Mouse (Mus musculus) intestine, embryonic 14.5 days (tissue): ENCODE data around the gene Scnn1a. TPM values are rescaled to one million over a fixed set of nuclear protein-coding genes. Genes with fewer than 3 reads are reported as not detected.

Experiments
- ATAC-seq: fragments of 200-750 bp; cut with Nextera tagmentation; replicated peaks from 2 replicates; pipeline ENCODE4 v1.8.0; 2017; ENCODE audit warnings: low read depth, moderate number of reproducible peaks, moderate TSS enrichment, moderate library complexity; ENCODE audit not compliant: low FRiP score, low TSS enrichment
- DNase-seq: peaks from one replicate; pipeline ENCODE4 v3.0.0-alpha.2; 2018; ENCODE audit warnings: low spot score
- H3K27ac ChIP-seq: fragments of 300-500 bp; sonication (generic); 2 replicates; pipeline ENCODE4 v1.5.1; 2014; ENCODE audit warnings: low read depth, mild to moderate bottlenecking, control low read depth
- H3K27me3 ChIP-seq: fragments of 300-500 bp; sonication (generic); replicated peaks from 2 replicates; pipeline ENCODE4 v1.6.1; 2014; ENCODE audit warnings: low read length, control low read depth; ENCODE audit not compliant: control insufficient read depth, insufficient read depth
- H3K36me3 ChIP-seq: fragments of 300-500 bp; sonication (generic); 2 replicates; pipeline ENCODE4 v1.6.1; 2014; ENCODE audit warnings: low read length, control low read depth; ENCODE audit not compliant: control insufficient read depth, insufficient read depth
- H3K4me1 ChIP-seq: fragments of 300-500 bp; sonication (generic); replicated peaks from 2 replicates; pipeline ENCODE4 v1.6.1; 2014; ENCODE audit warnings: low read length, control low read depth, mixed read lengths; ENCODE audit not compliant: control insufficient read depth, insufficient read depth
- H3K4me2 ChIP-seq: fragments of 300-500 bp; sonication (generic); 2 replicates; pipeline ENCODE4 v1.6.1; 2014; ENCODE audit warnings: low read length
- H3K4me3 ChIP-seq: fragments of 300-500 bp; sonication (generic); 2 replicates; pipeline ENCODE4 v1.5.1; 2014; ENCODE audit warnings: low read depth, low read length, control low read depth, mixed read lengths
- H3K9ac ChIP-seq: fragments of 300-500 bp; sonication (generic); 2 replicates; pipeline ENCODE4 v1.6.1; 2014; ENCODE audit warnings: mild to moderate bottlenecking, low read length
- H3K9me3 ChIP-seq: fragments of 300-500 bp; sonication (generic); 2 replicates; pipeline ENCODE4 v1.6.1; 2016; ENCODE audit warnings: low read length, control low read depth; ENCODE audit not compliant: control insufficient read depth
- WGBS: fragments of 180-500 bp; shearing (Covaris S2); extraction: QIAGEN DNeasy Blood & Tissue Kit; methylation state at CpG from one replicate; pipeline ENCODE4 v1.1.7; 2014; 5-methylcytosine and 5-hydroxymethylcytosine counted together
- polyA plus RNA-seq: library from polyadenylated mRNA; unstranded; fragments of >200 nt; fragmentation: Nextera tagmentation; extraction: Ambion mirVana; gene quantifications from 2 replicates; pipeline ENCODE4 v1.2.1, GENCODE M21; 2014

Scnn1a gene
- polyA plus RNA-seq, 1 experiment from 2014 or later, result 2.0 TPM

DNA sequence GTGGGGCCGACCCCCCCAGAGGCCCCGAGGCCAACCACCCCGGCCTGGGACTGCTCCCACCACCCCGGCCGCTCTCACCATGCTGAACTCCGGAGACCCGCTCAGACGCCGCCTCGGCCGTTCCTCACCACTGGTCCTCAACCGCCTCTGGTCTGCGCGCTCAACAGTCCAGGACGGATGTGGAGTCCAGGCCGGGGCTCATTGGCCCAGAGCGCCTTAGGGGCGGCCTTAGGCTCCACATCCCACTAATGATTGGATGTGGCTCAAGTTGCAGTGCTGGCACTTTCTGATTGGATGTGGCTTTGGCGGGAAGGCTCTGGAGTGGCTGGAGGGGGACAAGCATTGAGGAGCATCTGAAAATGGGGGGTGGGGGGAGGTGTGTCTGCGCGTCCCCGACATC is 34.6 kb upstream of the Scnn1a start, which contains the start of gene Tuba3a:
Gene Tuba3a, minus strand, starts transcription at position 153 of the 400 bp plus-strand sequence.
- Histone ChIP-seq H3K4me3 (no peak within 1 kb of the TSS), H3K9me3 (no peaks in the 10 kb centered on the region), H3K36me3 (no peaks in the 10 kb centered on the region), H3K27me3 (no peaks in the 10 kb centered on the region), H3K9ac (no peak within 1 kb of the TSS), H3K4me2 (no peak within 1 kb of the TSS), H3K4me1 (no peaks in the 10 kb centered on the region), H3K27ac (no peak within 1 kb of the TSS)
- ATAC-seq (no peak; the same call in 1 of the 2 replicates), DNase-seq (no peak)
- 95% methylated on average over 22 of the region's 22 CpGs for WGBS

DNA sequence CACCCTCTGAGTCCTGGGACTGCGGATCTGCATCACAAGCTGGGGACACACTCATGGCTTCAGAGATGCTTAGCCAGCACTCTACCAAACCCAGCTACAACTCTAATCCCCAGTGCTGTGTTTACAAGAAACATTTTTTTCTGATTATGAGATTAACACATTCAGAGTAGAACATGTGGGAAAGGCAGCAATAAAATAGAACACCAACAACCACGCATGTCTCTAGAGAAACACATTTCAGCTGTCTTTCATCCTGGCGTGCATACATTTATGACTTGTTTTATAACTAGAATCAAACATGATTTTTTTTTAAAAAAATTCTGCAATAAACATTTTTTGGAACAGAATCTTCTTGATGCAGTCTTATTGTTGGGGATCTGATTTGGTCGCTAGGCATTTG is 33.5 kb upstream of the Scnn1a start:
- Histone ChIP-seq H3K36me3 (no peaks in the 10 kb centered on the region), H3K27ac (no peak overlapping the region), H3K27me3 (no peaks in the 10 kb centered on the region), H3K9me3 (no peaks in the 10 kb centered on the region), H3K9ac (no peak overlapping the region), H3K4me3 (no peak overlapping the region), H3K4me1 (no peaks in the 10 kb centered on the region), H3K4me2 (no peak overlapping the region)
- 78% methylated on average over 4 of the region's 4 CpGs for WGBS
- no peak for DNase-seq
- ATAC-seq, result no peak

DNA sequence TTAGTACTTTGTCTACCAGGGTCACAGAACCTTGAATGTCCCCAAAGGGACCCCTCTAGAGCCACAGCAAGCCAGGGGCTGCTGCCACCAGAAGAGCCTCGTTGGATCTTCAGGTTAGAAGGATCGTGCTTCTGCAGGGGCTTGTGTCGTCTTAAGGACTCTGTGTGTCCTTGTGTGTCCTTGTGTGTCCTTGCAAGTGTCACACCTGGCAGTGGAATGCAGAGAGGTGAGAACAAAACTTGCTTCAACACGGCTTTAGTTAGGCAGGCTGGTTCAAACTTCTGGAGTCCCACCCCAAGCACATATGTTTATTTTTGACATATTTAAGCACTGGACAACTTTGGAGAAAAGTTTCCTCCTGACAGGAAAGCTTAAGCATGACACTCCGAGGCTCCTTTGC is 31.7 kb upstream of the Scnn1a start:
- H3K27me3 ChIP-seq, result no peaks in the 10 kb centered on the region

DNA sequence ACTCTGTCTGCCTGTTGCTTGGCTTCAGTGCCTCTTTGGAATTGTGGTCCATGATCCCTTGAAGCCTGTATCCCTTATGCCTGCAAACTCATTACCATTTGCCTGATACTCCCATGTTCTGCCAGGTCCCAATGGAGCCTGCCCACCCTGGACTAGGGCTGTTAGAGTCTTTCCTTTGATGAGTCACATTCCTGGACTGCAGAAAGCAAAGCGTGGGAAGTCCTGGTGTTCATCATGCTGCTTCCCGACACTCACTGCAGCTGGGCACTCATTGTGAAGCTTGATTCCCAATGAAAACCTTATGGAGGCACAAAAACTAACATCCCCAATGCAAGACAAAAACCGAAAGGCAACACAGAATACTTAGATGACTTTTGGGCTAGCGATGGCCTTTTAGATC is 29.1 kb upstream of the Scnn1a start:
- H3K4me3 ChIP-seq, result no peak overlapping the region
- no peaks in the 10 kb centered on the region for H3K4me1 ChIP-seq
- H3K27me3 ChIP-seq, result no peaks in the 10 kb centered on the region
- no peak overlapping the region for H3K27ac ChIP-seq
- no peak overlapping the region for H3K4me2 ChIP-seq
- H3K36me3 ChIP-seq, result no peaks in the 10 kb centered on the region
- 0 out of 2 replicates have a peak, but pooled peaks cover 3% of the 10 kb centered on the region for H3K9me3 ChIP-seq
- no peak; the same call in 1 of the 2 replicates for ATAC-seq
- no peak overlapping the region for H3K9ac ChIP-seq
- no peak for DNase-seq
- WGBS, result 70% methylated on average over 4 of the region's 4 CpGs

More for the DNA sequence above, 31.7 kb upstream of the Scnn1a start:
- Histone ChIP-seq H3K9me3 (0 out of 2 replicates have a peak, but pooled peaks cover 3% of the 10 kb centered on the region), H3K9ac (no peak overlapping the region), H3K4me2 (no peak overlapping the region), H3K36me3 (no peaks in the 10 kb centered on the region), H3K27ac (no peak overlapping the region), H3K4me1 (no peaks in the 10 kb centered on the region), H3K4me3 (no peak overlapping the region)
- 68% methylated on average over 5 of the region's 5 CpGs for WGBS
- ATAC-seq (no peak), DNase-seq (no peak)

DNA sequence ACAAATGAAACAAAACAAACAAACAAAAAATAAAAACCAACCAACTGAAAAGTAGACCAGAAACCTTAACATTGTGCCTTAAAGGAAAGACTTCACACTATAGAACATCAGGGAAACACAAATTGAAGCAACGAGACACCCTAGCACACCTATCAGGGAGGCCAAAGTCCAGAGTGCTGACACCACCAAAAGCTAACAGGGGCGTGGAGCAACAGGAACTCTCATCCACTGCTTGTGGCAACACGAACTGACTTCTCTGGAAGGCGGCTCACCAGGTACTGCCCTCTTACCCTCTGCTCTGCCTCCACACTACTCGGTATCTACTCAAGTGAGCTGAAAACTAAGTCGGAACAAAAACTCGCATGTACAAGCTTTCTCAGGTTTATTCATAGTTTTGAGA is 28.2 kb upstream of the Scnn1a start:
- DNase-seq (no peak), ATAC-seq (0 out of 2 replicates have a peak, but pooled peaks have one; percentile 23)
- Histone ChIP-seq H3K4me1 (no peaks in the 10 kb centered on the region), H3K4me3 (no peak overlapping the region), H3K4me2 (no peak overlapping the region), H3K36me3 (no peaks in the 10 kb centered on the region), H3K27me3 (no peaks in the 10 kb centered on the region), H3K9me3 (0 out of 2 replicates have a peak, but pooled peaks cover 3% of the 10 kb centered on the region), H3K27ac (0 out of 2 replicates have a peak overlapping the region, but pooled peaks have one; percentile 10), H3K9ac (no peak overlapping the region)
- 80% methylated on average over 7 of the region's 7 CpGs for WGBS

DNA sequence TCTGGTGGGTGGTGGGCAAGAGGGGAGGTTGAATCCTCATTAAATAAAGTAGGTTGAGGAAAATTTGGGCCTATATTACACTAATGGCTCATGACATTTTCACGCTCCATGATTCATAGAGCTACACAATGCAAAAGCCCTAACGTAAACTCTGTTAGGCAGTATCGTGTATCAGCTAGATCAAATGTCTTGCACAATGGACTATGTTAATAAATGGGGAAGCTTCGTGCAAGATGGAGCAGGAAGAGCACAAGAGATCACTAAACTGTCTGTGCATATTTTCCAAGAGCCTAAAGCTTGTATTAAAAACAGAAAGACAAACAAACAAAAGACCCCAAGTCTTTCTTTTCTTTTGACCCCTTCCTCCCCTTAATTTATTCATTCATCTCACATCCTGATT is 26.4 kb upstream of the Scnn1a start:
- no peaks in the 10 kb centered on the region for H3K27me3 ChIP-seq
- H3K9me3 ChIP-seq, result 0 out of 2 replicates have a peak, but pooled peaks cover 3% of the 10 kb centered on the region
- no peaks in the 10 kb centered on the region for H3K36me3 ChIP-seq
- no peak overlapping the region for H3K4me3 ChIP-seq
- ATAC-seq, result no peak
- H3K4me2 ChIP-seq, result no peak overlapping the region
- H3K27ac ChIP-seq, result no peak overlapping the region
- 79% methylated on average over 4 of the region's 4 CpGs for WGBS
- no peaks in the 10 kb centered on the region for H3K4me1 ChIP-seq
- DNase-seq, result no peak
- H3K9ac ChIP-seq, result no peak overlapping the region

DNA sequence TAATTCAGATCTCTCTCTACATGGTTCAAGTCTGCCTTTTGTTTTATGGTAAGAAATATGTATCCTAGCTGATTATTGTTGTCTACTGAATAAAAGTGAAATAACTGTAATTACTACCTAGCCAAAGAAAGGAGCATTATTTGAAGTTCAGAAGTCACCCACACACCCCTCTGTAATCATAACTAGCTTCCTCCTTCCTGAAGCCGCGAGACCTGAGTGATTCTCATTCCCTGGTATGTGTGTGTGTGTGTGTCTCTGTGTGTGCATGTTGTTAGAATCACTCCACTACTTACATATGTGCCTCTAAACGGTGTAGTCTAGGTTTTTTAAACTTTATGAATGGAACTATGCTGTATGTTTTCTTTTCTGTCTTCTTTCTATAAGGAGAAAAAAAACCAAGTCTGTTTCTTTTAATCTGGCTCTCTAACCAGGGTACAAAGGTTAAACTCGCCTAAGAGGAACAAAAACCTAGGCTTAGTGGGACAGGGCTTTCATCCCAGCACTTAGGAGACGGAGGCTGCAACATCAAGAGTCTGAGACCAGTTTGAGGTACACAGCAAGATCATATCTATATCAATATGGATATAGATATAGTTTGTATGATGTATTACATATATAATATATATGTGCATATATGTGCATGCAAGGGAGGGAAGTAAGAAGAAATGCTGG is 23.2 kb upstream of the Scnn1a start:
- no peaks in the 10 kb centered on the region for H3K36me3 ChIP-seq
- H3K27me3 ChIP-seq, result no peaks in the 10 kb centered on the region
- H3K27ac ChIP-seq, result 0 out of 2 replicates have a peak overlapping the region, but pooled peaks have one; percentile 43
- no peak overlapping the region for H3K9ac ChIP-seq
- no peak overlapping the region for H3K4me2 ChIP-seq
- no peak for DNase-seq
- H3K4me3 ChIP-seq, result no peak overlapping the region
- no peaks in the 10 kb centered on the region for H3K4me1 ChIP-seq
- WGBS, result 62% methylated on average over 5 of the region's 5 CpGs
- ATAC-seq, result no peak
- 0 out of 2 replicates have a peak, but pooled peaks cover 3% of the 10 kb centered on the region for H3K9me3 ChIP-seq

DNA sequence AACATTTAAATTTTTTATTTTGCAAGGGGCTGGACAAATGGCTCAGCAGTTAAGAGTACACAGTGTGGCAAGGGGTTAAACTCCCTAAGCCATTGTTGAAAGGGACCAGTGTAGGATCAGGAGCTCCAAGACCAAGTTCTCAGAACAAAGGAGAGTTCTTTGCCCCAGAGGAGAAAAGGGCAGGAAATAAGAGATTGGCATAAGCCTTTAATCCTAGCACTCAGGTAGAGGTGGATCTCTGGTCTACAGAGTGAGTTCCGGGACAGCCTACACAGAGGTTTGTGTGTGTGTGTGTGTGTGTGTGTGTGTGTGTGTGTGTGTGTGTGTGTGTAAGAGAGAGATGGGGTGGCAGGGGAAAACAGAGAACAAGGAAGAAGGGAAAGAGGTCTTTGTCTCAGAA is 19.5 kb upstream of the Scnn1a start:
- WGBS, result 64% methylated on average over 1 of the region's 1 CpGs
- Histone ChIP-seq H3K27me3 (no peaks in the 10 kb centered on the region), H3K9ac (no peak overlapping the region), H3K36me3 (no peaks in the 10 kb centered on the region), H3K4me3 (no peak overlapping the region), H3K27ac (no peak overlapping the region), H3K4me2 (no peak overlapping the region), H3K4me1 (no peaks in the 10 kb centered on the region), H3K9me3 (no peaks in the 10 kb centered on the region)
- ATAC-seq (no peak), DNase-seq (no peak)
